Mouse (Mus musculus): ENCODE measurements around the gene AU021092.

The AU021092 gene

DNA sequence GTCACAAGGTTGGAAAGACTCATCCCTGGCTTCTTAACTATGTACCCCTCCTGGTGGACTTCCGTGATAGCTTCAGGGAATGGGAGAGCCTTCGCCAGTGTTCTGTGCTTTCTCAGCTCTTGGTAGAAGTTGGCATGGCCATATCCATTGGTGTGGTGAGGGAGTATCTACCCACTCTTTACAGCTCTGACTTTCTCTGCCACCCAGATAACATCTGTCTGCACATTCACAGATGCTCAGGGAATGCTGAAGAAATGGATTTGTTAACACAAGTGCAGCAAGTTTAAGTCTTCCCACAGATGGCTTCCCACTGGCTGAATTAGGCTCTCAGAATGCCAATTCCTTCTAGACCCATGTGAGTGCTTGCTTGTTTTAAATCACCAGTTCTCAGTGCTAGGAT is 8.0 kb downstream of the AU021092 start:
- DNase-seq (ENCODE audit: low spot score in 2 of 2), result peak in 1 of 2 experiments; percentile 49

DNA sequence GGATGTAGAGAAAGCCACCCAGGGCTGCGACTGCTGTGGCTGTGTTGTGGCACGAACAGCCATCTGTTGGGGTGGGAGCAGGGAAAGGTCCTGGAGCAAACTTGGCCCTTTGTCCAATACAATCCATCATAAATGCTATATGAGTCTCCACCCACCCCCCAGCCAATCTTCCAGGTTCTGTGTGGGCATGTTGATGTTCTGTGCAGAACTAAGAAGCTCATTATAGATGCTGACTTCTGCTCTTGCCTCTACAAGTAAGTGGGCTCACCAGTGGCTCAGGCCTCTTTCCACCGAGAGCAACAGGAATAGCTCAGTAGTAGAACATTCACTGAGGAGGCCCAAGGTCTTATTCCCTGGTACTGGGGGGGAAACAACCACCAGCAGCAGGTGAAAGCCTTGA is 9.9 kb downstream of the AU021092 start:
- DNase-seq (ENCODE audit: low spot score in 2 of 2), result peak; percentile 26 to 33

DNA sequence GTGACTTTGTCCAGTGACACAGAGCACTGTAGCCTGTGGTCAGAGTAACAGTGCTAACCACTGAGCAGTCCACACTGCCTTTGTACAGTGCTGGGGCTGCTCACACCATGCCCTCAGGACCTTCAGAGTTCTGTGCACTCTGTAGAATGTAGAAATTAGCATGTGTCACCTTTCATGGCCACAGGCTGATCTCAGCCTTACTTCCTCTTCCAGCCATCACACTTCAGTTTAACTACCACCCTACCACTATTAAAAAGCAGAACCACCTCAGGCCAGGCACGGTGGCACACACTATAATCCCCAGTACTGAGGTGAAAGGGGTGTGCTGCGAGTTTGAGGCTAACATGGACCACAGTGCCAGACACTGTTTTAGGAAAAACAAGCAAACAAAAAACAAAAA is 11.7 kb downstream of the AU021092 start:
- DNase-seq (ENCODE audit: low spot score in 2 of 2), result no peak

DNA sequence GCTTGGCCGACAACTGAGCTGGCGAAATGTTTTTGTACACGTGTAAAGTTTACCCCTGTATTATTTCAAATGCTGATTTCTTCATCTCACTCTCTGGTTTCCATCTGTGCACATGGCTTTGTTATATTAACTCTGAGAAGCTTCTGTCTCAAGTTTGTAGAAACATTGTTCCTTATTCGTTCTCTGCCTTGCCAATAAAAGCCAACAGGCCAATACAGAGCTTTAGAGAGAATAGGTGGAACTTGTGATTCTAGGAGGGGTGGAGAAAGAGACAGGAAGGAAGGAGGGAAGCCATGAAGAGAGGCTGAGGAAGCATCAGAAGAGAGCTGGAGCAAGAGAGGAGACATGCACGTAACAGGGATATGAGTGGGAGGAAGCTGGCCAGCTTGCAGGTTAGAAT is 16.0 kb downstream of the AU021092 start:
- no peak for DNase-seq (ENCODE audit: low spot score in 2 of 2)

DNA sequence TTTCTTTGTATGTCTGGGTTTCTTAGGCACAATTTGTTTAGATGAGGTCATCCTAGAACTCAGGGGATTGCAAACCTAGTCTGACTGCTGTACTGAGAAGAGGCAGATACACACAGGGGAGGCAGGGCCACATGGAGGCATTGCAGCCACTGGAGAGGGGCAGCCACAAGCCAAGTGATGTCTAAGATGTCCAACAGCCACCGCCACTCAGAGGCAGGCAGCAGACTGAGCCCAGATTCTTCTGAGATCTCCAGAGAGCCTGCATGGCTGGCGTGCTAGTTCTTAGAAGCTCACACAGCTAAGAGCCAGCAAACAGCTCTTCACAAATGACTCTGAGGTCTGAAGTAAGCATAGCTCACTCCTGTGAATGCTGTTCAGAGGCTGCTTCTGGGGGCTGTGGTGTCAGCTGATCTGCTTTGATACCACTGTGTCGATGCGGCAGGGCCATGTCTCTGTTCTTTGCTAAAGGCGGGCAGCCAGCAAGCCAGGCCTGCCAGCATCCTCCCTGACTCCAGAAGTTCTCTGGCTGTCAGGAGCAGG is 16.6 kb downstream of the AU021092 start:
- no peak for DNase-seq (ENCODE audit: low spot score in 2 of 2)

DNA sequence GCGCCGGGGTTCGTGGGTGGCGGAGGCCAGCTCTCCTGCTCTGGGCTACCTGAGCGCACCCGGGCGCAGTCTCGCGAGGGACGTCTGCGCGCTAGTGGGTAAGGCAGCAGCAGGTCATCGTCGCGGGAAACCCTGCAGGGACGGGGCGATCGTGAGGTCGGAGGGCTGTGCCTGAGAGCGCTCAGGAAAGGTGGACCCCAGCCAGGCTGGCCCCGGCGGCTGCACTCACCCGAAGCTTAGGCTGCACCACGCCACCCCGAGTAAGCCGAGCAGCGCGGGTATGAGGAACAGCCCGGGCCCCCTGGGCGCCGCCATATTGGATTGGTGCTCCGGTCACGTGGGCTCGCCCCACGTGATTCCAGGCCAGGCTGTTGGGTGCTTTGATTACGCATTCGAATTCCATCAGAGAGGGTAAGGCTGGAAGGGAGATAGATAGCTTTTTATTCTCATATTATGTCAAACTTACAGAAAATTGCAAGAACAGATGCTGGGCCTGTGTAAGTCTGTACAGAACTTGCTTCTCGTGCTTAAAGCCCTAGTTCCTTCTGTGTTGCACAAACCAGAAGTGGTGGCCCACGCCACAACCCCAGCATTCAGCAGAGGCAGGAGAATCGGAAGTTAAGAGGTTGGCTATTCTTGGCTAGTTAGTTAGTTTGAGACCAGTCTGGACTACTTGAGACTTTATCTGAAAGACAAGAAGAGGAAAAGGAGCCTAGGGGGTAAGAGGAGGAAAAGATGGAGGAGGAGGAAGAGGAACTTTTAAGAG is 18.2 kb downstream of the AU021092 start, which contains the start of gene Nagpa:
TSS of gene Nagpa (minus strand) at position 345 of the 766 bp plus-strand sequence.
- peak; percentile 69 to 85 for DNase-seq (ENCODE audit: low spot score in 2 of 2)

DNA sequence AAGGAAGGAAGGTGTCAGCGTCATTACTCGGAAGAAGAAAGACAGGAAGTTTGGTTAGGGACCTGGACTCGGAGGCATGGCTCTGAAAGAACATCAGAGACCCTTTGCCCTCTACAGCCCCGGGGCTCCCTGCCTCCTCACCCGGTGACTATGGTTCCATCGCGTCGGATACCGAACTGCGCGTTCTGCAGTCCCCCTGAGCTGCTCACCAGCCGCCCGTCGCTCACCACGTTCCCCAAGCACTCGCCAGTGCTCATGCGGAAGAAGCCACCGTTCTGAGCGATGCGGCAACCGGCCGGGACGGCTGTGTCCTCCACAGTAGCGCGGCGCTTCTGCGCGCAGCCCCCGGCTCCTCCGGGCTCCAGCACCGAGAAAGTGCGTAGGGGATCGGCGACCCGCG is 18.9 kb downstream of the AU021092 start:
- peak in 1 of 2 experiments; percentile 24 for DNase-seq (ENCODE audit: low spot score in 2 of 2)

DNA sequence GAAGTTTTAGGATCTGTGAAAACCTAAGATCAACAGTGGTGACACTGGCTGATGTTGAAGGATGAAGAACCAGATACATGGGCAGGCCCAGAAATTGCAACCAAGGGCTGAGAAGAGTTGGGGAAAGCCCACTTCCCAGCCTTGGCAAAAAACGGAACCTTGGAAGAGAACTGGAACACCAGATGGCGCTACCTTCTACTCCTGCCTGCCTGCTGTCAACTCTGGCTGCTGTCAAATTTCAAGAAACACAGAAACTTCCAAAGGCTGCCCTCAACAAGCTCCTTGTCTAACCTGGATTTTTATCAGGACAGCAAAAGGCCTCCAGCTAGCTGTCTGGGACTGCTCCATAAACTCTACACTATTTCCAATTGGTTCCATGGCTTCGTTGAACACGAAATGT is 19.4 kb downstream of the AU021092 start:
- DNase-seq (ENCODE audit: low spot score in 2 of 2), result peak; percentile 55 to 67

DNA sequence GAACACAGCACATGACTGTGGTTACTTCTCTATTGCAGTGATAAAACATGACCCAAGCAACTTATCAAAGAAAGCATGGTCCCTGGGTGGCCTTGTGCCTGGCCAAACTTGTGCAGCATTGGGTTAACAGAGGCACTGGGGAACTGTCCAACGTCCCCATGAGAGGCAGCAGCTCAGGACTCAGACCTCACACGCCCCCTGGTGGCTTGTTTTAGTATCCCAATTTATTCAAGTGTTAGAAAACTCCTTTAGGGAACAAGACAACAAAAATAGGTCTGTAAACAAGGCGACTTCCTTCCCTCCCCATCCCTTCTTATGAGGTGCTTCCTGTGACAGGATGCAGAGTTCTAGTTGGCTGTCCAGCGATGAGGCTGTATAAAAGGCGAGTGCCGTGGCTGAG is 27.0 kb downstream of the AU021092 start:
- DNase-seq (ENCODE audit: low spot score in 2 of 2), result peak; percentile 36 to 65

DNA sequence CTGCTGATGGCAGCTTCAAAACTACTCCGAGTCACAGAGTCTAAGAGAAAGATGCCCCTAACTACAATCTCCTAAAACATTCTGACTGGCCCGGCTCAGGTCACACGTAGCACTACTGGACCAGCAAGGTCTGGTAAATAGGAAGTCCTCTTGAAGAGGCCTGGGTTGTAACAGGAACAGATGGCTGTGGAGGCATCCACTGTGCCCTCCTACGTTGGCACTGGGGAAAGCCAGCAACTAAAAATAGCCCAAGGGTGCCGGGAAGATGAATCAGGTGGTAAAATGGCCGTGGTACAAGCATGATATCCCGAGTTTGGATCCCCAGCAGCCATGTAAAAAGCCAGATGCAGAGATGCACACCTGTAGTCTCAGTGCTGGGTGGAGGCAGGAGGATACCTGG is 35.9 kb downstream of the AU021092 start:
- peak; percentile 42 to 67 for DNase-seq (ENCODE audit: low spot score in 2 of 2)

DNA sequence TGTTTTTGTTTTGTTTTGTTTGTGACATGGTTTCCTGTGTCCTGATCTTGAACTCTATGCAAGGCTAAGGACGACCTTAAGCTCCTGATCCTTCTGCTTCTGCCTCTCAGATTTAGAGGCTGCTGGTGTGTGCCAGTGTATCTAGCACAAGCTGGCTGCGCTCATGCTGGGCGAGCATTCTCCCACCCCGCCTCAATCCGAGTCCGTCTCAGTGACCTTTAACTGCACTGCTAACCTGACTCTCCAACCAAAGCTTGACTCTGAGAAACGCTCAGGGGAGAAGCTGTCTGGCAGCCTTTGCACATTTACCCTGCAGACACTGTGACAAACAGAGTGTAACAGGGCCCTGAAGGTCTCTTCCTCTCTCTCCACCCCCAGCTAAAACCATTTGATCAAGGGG is 36.4 kb downstream of the AU021092 start:
- no peak for DNase-seq (ENCODE audit: low spot score in 2 of 2)

DNA sequence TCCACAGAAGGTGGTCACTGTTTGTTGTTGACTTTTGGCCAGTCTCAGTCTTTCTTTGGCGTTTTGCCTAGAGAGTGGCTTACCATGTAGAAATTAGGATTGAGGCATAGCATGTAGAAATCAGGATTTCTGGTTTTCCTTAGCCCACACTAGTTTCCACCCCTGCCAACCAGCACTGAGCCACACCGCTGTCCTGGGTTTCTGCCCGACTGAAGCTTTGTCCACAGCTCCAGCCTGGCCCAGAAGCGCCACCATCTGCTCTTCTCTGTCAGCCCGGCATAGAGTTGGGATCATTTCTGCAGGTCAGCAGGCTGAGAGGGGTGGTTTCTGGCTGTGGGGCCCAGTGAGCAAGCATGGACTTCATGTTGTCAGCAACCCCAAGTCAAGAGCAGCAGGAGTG is 37.1 kb downstream of the AU021092 start:
- DNase-seq (ENCODE audit: low spot score in 2 of 2), result no peak

DNA sequence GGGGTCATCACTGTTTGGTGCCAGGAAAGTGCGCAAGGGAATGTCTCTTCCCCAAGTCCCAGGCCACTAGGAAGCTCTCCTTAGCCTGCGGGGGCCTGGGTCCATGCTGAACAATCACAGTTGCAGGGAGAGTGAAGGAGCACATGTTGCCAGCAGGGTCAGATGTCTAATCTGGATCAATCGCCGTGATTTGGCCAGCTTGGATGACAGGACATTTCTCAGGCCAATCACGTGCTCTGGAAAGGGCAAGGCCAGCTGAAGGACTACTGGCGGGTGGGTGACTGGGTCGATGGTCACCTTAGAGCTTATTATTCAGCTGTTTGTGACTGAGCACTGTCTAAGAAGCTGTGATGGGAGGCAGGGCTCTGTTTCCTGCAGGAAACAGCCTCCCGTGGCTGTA is 38.0 kb downstream of the AU021092 start:
- DNase-seq (ENCODE audit: low spot score in 2 of 2), result no peak

DNA sequence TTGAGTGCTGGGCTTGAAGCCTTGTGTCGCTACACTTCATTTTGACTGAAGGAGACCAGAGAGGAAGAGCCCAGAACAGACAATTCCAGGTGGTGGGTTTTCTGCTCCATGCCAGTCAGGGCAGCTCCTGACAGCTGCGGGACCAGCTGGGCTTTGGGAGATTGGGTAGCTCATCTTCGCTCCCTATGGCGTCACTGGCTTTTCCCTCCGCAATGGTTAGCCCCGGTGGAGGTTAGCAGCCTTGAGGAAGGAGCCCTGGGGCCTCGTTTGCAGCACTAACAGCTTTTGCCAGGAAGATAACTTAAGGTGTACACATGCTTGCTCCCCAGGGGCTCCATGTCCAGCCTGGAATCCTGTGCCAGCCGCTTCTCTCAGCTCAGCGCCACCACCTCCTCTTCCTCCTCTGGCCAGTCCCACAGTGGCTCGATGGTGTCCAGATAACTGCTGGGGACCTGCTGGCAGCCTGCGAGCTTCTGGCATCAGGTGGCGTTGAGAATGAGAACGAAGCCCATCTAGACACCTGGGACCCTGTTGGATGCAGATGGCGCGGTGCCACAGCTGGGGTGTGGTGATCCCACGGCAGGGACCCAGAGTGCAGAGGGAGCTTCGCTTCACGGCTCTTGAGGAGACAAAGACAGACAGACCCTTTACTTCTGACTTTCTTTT is 38.7 kb downstream of the AU021092 start:
- DNase-seq (ENCODE audit: low spot score in 2 of 2), result no peak

DNA sequence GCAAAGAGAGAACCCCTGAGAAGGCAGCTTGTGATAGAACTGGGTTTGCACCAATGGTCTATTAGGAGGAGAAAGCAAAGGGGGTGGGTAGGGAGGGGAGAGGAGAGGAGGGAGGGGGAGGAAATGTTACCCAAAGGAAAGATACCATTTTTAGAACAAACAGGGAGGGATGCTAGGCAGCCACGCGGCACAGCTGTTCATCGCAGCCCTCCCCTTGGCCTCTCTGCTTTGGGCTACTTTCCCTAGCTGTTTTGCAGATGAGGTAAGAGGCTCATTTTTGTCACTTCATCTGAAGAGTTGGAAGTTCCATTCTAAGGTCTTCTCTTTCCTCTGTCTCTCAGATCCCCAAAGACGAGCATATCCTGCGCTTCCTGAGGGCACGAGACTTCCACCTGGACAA is 49.5 kb downstream of the AU021092 start:
- DNase-seq (ENCODE audit: low spot score in 2 of 2), result no peak

DNA sequence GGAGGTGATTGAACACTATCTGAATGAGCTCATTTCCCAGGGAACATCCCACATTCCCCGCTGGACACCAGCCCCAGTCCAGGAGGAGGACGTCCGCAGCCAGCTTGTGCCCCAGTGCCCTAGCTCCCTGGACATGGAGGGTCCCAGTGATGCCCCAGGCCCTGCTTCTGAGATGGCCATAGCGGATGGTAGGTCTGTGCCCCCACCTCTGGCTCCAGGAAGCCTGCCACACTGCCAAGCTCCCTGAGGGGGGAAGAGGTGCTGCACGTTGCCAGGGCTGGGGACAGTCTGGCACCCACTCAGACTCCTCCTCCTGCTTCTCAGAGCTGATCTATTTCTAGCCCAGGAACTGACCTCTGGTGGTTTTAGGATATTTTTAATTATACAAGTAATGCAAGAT is 53.3 kb downstream of the AU021092 start:
- DNase-seq (ENCODE audit: low spot score in 2 of 2), result no peak

DNA sequence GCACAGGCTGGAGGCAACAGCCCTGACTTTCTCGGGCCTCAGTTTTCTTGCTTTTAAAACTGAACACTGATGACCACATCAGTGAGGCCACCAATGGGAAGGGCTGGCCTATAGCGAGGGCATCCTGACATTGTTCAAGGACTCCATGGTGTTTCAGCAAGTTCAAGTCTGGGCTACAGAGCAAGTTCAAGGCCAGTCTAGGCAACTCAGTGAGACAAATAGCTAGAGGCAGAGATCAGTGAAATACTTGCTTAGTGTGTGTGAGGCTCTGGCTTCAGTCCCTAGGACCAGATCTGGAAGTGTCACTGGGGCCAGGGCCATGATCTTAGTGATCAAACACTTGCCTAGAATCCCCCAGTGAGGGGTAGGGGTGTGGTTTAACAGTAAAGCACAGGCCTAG is 54.1 kb downstream of the AU021092 start:
- DNase-seq (ENCODE audit: low spot score in 2 of 2), result no peak

DNA sequence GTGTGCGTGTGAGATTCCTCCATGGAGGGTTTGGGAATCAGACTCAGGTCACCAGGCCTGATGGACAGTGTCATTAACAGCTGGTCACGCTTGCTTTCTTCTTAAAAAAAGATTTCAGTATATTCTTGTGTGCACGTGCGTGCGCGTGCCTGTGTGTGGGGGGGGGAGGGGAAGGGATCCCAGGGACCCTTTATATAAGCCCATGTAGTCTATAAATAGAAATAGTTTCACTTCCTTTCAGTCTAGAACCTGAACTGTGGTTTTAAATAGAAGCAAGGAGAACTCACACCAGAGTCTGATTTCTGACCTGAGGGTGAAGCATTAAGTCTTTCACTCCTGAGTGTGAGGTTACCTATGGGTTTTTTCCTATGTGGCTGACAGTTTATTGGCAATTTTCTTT is 57.8 kb downstream of the AU021092 start:
- DNase-seq (ENCODE audit: low spot score in 2 of 2), result no peak

All from frontal cortex, postnatal 36 days (tissue).